Mouse (Mus musculus): ENCODE data around the gene Fam76a. TPM values are rescaled to one million over a fixed set of nuclear protein-coding genes. Genes with fewer than 3 reads are reported as not detected.

Fam76a gene
- total RNA-seq (2014; rRNA removed) (17.3 and 18.4 TPM in 2 replicates), polyA plus RNA-seq (2015; fragmentation: Nextera tagmentation; extraction: Ambion mirVana) (28.3 and 34.5 TPM in 2 replicates)

GRCm38 (mm10) chr4:132922558-132923008 lies at the start of gene Fam76a:
Gene Fam76a (minus strand): TSS chr4:132922558.
- H3K27me3 ChIP-seq (ENCODE audit: insufficient read depth, low read length): no peaks in the 10 kb centered on the region
- H3K36me3 ChIP-seq (ENCODE audit: insufficient read depth, low read length): 0 out of 2 replicates have a peak, but pooled peaks cover 6% of the 10 kb centered on the region
- peak within 1 kb of the TSS; percentile 91 for H3K9ac ChIP-seq (replicated peaks; ENCODE audit: low read length)
- H3K9me3 ChIP-seq (ENCODE audit: low read length): no peaks in the 10 kb centered on the region
- H3K4me1 ChIP-seq (ENCODE audit: insufficient read depth, low read length): peaks cover 5% of the 10 kb centered on the region; the same call in 1 of the 2 replicates
- ATAC-seq (peak; percentile 99), DNase-seq (ENCODE audit: low spot score) (peak; percentile 100)
- peak within 1 kb of the TSS; percentile 97 for H3K4me3 ChIP-seq (ENCODE audit: low read length)
- peak; percentile 24 for TF ChIP-seq CTCF (IDR thresholded peaks at IDR 0.05; ENCODE audit: low read depth)
- under 1% methylated on average over 48 of the region's 53 CpGs for WGBS
- H3K4me2 ChIP-seq (ENCODE audit: low read depth, low read length): peak within 1 kb of the TSS; percentile 68
- peak within 1 kb of the TSS; percentile 88 for H3K27ac ChIP-seq

- no peak for TF ChIP-seq CTCF (IDR thresholded peaks at IDR 0.05; ENCODE audit: low read depth)
- H3K9ac ChIP-seq (replicated peaks; ENCODE audit: low read length): no peak overlapping the region
- ATAC-seq: no peak
- DNase-seq (ENCODE audit: low spot score): no peak
- no peaks in the 10 kb centered on the region for H3K9me3 ChIP-seq (ENCODE audit: low read length)
- H3K27ac ChIP-seq: no peak overlapping the region
- H3K36me3 ChIP-seq (ENCODE audit: insufficient read depth, low read length): no peaks in the 10 kb centered on the region
- H3K27me3 ChIP-seq (ENCODE audit: insufficient read depth, low read length): no peaks in the 10 kb centered on the region
- peaks cover 19% of the 10 kb centered on the region for H3K4me1 ChIP-seq (ENCODE audit: insufficient read depth, low read length)
- no peak overlapping the region for H3K4me2 ChIP-seq (ENCODE audit: low read depth, low read length)
- 77% methylated on average over 3 of the region's 3 CpGs for WGBS
- no peak overlapping the region for H3K4me3 ChIP-seq (ENCODE audit: low read length)
Observed at GRCm38 (mm10) chr4:132972101-132972500, 49.7 kb upstream of the Fam76a start.

GRCm38 (mm10) chr4:132971601-132972000 lies 49.2 kb upstream of the Fam76a start:
- H3K27ac ChIP-seq: no peak overlapping the region
- WGBS: 67% methylated on average over 6 of the region's 6 CpGs
- H3K27me3 ChIP-seq (ENCODE audit: insufficient read depth, low read length): no peaks in the 10 kb centered on the region
- no peak overlapping the region for H3K4me2 ChIP-seq (ENCODE audit: low read depth, low read length)
- H3K36me3 ChIP-seq (ENCODE audit: insufficient read depth, low read length): no peaks in the 10 kb centered on the region
- no peak overlapping the region for H3K9ac ChIP-seq (replicated peaks; ENCODE audit: low read length)
- no peaks in the 10 kb centered on the region for H3K9me3 ChIP-seq (ENCODE audit: low read length)
- peaks cover 19% of the 10 kb centered on the region for H3K4me1 ChIP-seq (ENCODE audit: insufficient read depth, low read length)
- TF ChIP-seq CTCF (IDR thresholded peaks at IDR 0.05; ENCODE audit: low read depth): no peak
- no peak overlapping the region for H3K4me3 ChIP-seq (ENCODE audit: low read length)
- no peak for ATAC-seq
- no peak for DNase-seq (ENCODE audit: low spot score)

- Histone ChIP-seq H3K9ac (replicated peaks; ENCODE audit: low read length) (no peak overlapping the region), H3K9me3 (ENCODE audit: low read length) (no peaks in the 10 kb centered on the region), H3K4me1 (ENCODE audit: insufficient read depth, low read length) (0 out of 2 replicates have a peak, but pooled peaks cover 9% of the 10 kb centered on the region), H3K27me3 (ENCODE audit: insufficient read depth, low read length) (no peaks in the 10 kb centered on the region), H3K27ac (no peak overlapping the region), H3K4me2 (ENCODE audit: low read depth, low read length) (no peak overlapping the region), H3K36me3 (ENCODE audit: insufficient read depth, low read length) (no peaks in the 10 kb centered on the region), H3K4me3 (ENCODE audit: low read length) (no peak overlapping the region)
- ATAC-seq (no peak), DNase-seq (ENCODE audit: low spot score) (peak; percentile 42)
- whole genome bisulfite sequencing: 35% methylated on average over 6 of the region's 6 CpGs
- no peak for TF ChIP-seq CTCF (IDR thresholded peaks at IDR 0.05; ENCODE audit: low read depth)
Observed at GRCm38 (mm10) chr4:132968105-132968938, 46.0 kb upstream of the Fam76a start.

GRCm38 (mm10) chr4:132964473-132964872 lies 42.1 kb upstream of the Fam76a start:
- Histone ChIP-seq H3K4me1 (ENCODE audit: insufficient read depth, low read length) (0 out of 2 replicates have a peak, but pooled peaks cover 10% of the 10 kb centered on the region), H3K27me3 (ENCODE audit: insufficient read depth, low read length) (no peaks in the 10 kb centered on the region), H3K27ac (no peak overlapping the region), H3K9me3 (ENCODE audit: low read length) (no peaks in the 10 kb centered on the region), H3K36me3 (ENCODE audit: insufficient read depth, low read length) (no peaks in the 10 kb centered on the region), H3K9ac (replicated peaks; ENCODE audit: low read length) (no peak overlapping the region), H3K4me3 (ENCODE audit: low read length) (no peak overlapping the region), H3K4me2 (ENCODE audit: low read depth, low read length) (no peak overlapping the region)
- no peak for TF ChIP-seq CTCF (IDR thresholded peaks at IDR 0.05; ENCODE audit: low read depth)
- no peak for ATAC-seq
- WGBS: 12% methylated on average over 5 of the region's 5 CpGs
- no peak for DNase-seq (ENCODE audit: low spot score)

GRCm38 (mm10) chr4:132964064-132964463 lies 41.7 kb upstream of the Fam76a start:
- DNase-seq (ENCODE audit: low spot score) (no peak), ATAC-seq (no peak)
- Histone ChIP-seq H3K4me1 (ENCODE audit: insufficient read depth, low read length) (0 out of 2 replicates have a peak, but pooled peaks cover 14% of the 10 kb centered on the region), H3K4me3 (ENCODE audit: low read length) (no peak overlapping the region), H3K4me2 (ENCODE audit: low read depth, low read length) (no peak overlapping the region), H3K27me3 (ENCODE audit: insufficient read depth, low read length) (no peaks in the 10 kb centered on the region), H3K36me3 (ENCODE audit: insufficient read depth, low read length) (no peaks in the 10 kb centered on the region), H3K9me3 (ENCODE audit: low read length) (no peaks in the 10 kb centered on the region), H3K9ac (replicated peaks; ENCODE audit: low read length) (no peak overlapping the region), H3K27ac (no peak overlapping the region)
- no peak for TF ChIP-seq CTCF (IDR thresholded peaks at IDR 0.05; ENCODE audit: low read depth)
- WGBS: 40% methylated on average over 3 of the region's 3 CpGs
